Mouse (Mus musculus): ENCODE results near the gene Hdac1. TPM values are rescaled to one million over a fixed set of nuclear protein-coding genes. Genes with fewer than 3 reads are reported as not detected.

Gene Hdac1
- polyA plus RNA-seq, 1 experiment from 2014 or later, result 265 TPM

GRCm38 (mm10) chr4:129500607-129501566, 41.6 kb downstream of the Hdac1 start:
- Histone ChIP-seq H3K9ac (ENCODE audit: low read depth, low read length) (peak overlapping the region; percentile 68), H3K4me1 (ENCODE audit: control insufficient read depth, insufficient read depth, low read length) (peaks cover 17% of the 10 kb centered on the region; the same call in 1 of the 2 replicates), H3K36me3 (ENCODE audit: control insufficient read depth, insufficient read depth, low read length) (no peaks in the 10 kb centered on the region), H3K4me2 (replicated peaks; ENCODE audit: low read depth, low read length) (peak overlapping the region; percentile 59), H3K27ac (ENCODE audit: low read depth, low read length) (peak overlapping the region; percentile 87), H3K27me3 (ENCODE audit: control insufficient read depth, insufficient read depth, low read length) (no peaks in the 10 kb centered on the region), H3K4me3 (ENCODE audit: low read length) (peak overlapping the region; percentile 42), H3K9me3 (ENCODE audit: control insufficient read depth, low read length) (no peaks in the 10 kb centered on the region)
- under 1% methylated on average over 48 of the region's 49 CpGs for WGBS
- peak; percentile 94 for ATAC-seq (ENCODE audit: low FRiP score, low TSS enrichment)

- Histone ChIP-seq H3K4me3 (ENCODE audit: low read length) (peak overlapping the region; percentile 42), H3K27me3 (ENCODE audit: control insufficient read depth, insufficient read depth, low read length) (no peaks in the 10 kb centered on the region), H3K9me3 (ENCODE audit: control insufficient read depth, low read length) (no peaks in the 10 kb centered on the region), H3K9ac (ENCODE audit: low read depth, low read length) (peak overlapping the region; percentile 68; the same call in 1 of the 2 replicates), H3K4me2 (replicated peaks; ENCODE audit: low read depth, low read length) (peak overlapping the region; percentile 59), H3K4me1 (ENCODE audit: control insufficient read depth, insufficient read depth, low read length) (peaks cover 17% of the 10 kb centered on the region; the same call in 1 of the 2 replicates), H3K36me3 (ENCODE audit: control insufficient read depth, insufficient read depth, low read length) (no peaks in the 10 kb centered on the region), H3K27ac (ENCODE audit: low read depth, low read length) (peak overlapping the region; percentile 87)
- ATAC-seq (ENCODE audit: low FRiP score, low TSS enrichment), result no peak
- WGBS, result 78% methylated on average over 8 of the region's 8 CpGs
These were observed 42.5 kb downstream of the Hdac1 start for GRCm38 (mm10) chr4:129500017-129500416.

GRCm38 (mm10) chr4:129498941-129499340, 43.6 kb downstream of the Hdac1 start:
- no peaks in the 10 kb centered on the region for H3K36me3 ChIP-seq (ENCODE audit: control insufficient read depth, insufficient read depth, low read length)
- peaks cover 17% of the 10 kb centered on the region; the same call in 1 of the 2 replicates for H3K4me1 ChIP-seq (ENCODE audit: control insufficient read depth, insufficient read depth, low read length)
- ATAC-seq (ENCODE audit: low FRiP score, low TSS enrichment), result no peak
- no peaks in the 10 kb centered on the region for H3K27me3 ChIP-seq (ENCODE audit: control insufficient read depth, insufficient read depth, low read length)
- H3K27ac ChIP-seq (ENCODE audit: low read depth, low read length), result peak overlapping the region; percentile 62; the same call in 1 of the 2 replicates
- no peak overlapping the region for H3K9ac ChIP-seq (ENCODE audit: low read depth, low read length)
- H3K4me2 ChIP-seq (replicated peaks; ENCODE audit: low read depth, low read length), result no peak overlapping the region
- 45% methylated on average over 3 of the region's 3 CpGs for WGBS
- H3K4me3 ChIP-seq (ENCODE audit: low read length), result no peak overlapping the region
- H3K9me3 ChIP-seq (ENCODE audit: control insufficient read depth, low read length), result no peaks in the 10 kb centered on the region

GRCm38 (mm10) chr4:129496631-129497030, 45.9 kb downstream of the Hdac1 start:
- Histone ChIP-seq H3K27me3 (ENCODE audit: control insufficient read depth, insufficient read depth, low read length) (peaks cover under 1% of the 10 kb centered on the region), H3K4me2 (replicated peaks; ENCODE audit: low read depth, low read length) (no peak overlapping the region; the same call in 1 of the 2 replicates), H3K9ac (ENCODE audit: low read depth, low read length) (no peak overlapping the region), H3K4me3 (ENCODE audit: low read length) (no peak overlapping the region), H3K4me1 (ENCODE audit: control insufficient read depth, insufficient read depth, low read length) (peaks cover 21% of the 10 kb centered on the region; the same call in 1 of the 2 replicates), H3K9me3 (ENCODE audit: control insufficient read depth, low read length) (no peaks in the 10 kb centered on the region), H3K27ac (ENCODE audit: low read depth, low read length) (peak overlapping the region; percentile 76; the same call in 1 of the 2 replicates), H3K36me3 (ENCODE audit: control insufficient read depth, insufficient read depth, low read length) (no peaks in the 10 kb centered on the region)
- ATAC-seq (ENCODE audit: low FRiP score, low TSS enrichment), result no peak
- 34% methylated on average over 6 of the region's 6 CpGs for WGBS

GRCm38 (mm10) chr4:129495672-129496562, 46.6 kb downstream of the Hdac1 start:
- peaks cover 28% of the 10 kb centered on the region for H3K4me1 ChIP-seq (ENCODE audit: control insufficient read depth, insufficient read depth, low read length)
- H3K9ac ChIP-seq (ENCODE audit: low read depth, low read length), result no peak overlapping the region
- H3K4me2 ChIP-seq (replicated peaks; ENCODE audit: low read depth, low read length), result no peak overlapping the region; the same call in 1 of the 2 replicates
- H3K27me3 ChIP-seq (ENCODE audit: control insufficient read depth, insufficient read depth, low read length), result peaks cover 8% of the 10 kb centered on the region
- peak overlapping the region; percentile 62; the same call in 1 of the 2 replicates for H3K27ac ChIP-seq (ENCODE audit: low read depth, low read length)
- no peak for ATAC-seq (ENCODE audit: low FRiP score, low TSS enrichment)
- no peaks in the 10 kb centered on the region for H3K36me3 ChIP-seq (ENCODE audit: control insufficient read depth, insufficient read depth, low read length)
- H3K4me3 ChIP-seq (ENCODE audit: low read length), result no peak overlapping the region
- no peaks in the 10 kb centered on the region for H3K9me3 ChIP-seq (ENCODE audit: control insufficient read depth, low read length)
- 42% methylated on average over 16 of the region's 16 CpGs for WGBS

- 70% methylated on average over 6 of the region's 7 CpGs for WGBS
- H3K4me2 ChIP-seq (replicated peaks; ENCODE audit: low read depth, low read length), result no peak overlapping the region
- peaks cover 24% of the 10 kb centered on the region for H3K4me1 ChIP-seq (ENCODE audit: control insufficient read depth, insufficient read depth, low read length)
- H3K27me3 ChIP-seq (ENCODE audit: control insufficient read depth, insufficient read depth, low read length), result peaks cover 10% of the 10 kb centered on the region
- no peaks in the 10 kb centered on the region for H3K9me3 ChIP-seq (ENCODE audit: control insufficient read depth, low read length)
- no peak overlapping the region for H3K9ac ChIP-seq (ENCODE audit: low read depth, low read length)
- H3K27ac ChIP-seq (ENCODE audit: low read depth, low read length), result no peak overlapping the region
- no peak overlapping the region for H3K4me3 ChIP-seq (ENCODE audit: low read length)
- no peaks in the 10 kb centered on the region for H3K36me3 ChIP-seq (ENCODE audit: control insufficient read depth, insufficient read depth, low read length)
- ATAC-seq (ENCODE audit: low FRiP score, low TSS enrichment), result no peak
These were observed 47.8 kb downstream of the Hdac1 start for GRCm38 (mm10) chr4:129494681-129495080.

- H3K9me3 ChIP-seq (ENCODE audit: control insufficient read depth, low read length), result no peaks in the 10 kb centered on the region
- H3K27me3 ChIP-seq (ENCODE audit: control insufficient read depth, insufficient read depth, low read length), result peaks cover 10% of the 10 kb centered on the region
- H3K9ac ChIP-seq (ENCODE audit: low read depth, low read length), result peak within 1 kb of the TSS; percentile 42
- peaks cover 12% of the 10 kb centered on the region for H3K4me1 ChIP-seq (ENCODE audit: control insufficient read depth, insufficient read depth, low read length)
- 5% methylated on average over 70 of the region's 70 CpGs for WGBS
- peak; percentile 63 for ATAC-seq (ENCODE audit: low FRiP score, low TSS enrichment)
- peaks cover 31% of the 10 kb centered on the region for H3K36me3 ChIP-seq (ENCODE audit: control insufficient read depth, insufficient read depth, low read length)
- H3K27ac ChIP-seq (ENCODE audit: low read depth, low read length), result no peak within 1 kb of the TSS
- peak within 1 kb of the TSS; percentile 40 for H3K4me3 ChIP-seq (ENCODE audit: low read length)
- H3K4me2 ChIP-seq (replicated peaks; ENCODE audit: low read depth, low read length), result peak within 1 kb of the TSS; percentile 69
These were observed 51.3 kb downstream of the Hdac1 start, which contains the start of the genes Tssk3 and Fam229a for GRCm38 (mm10) chr4:129490972-129491880. Tssk3 (minus strand) TSS chr4:129491022. Fam229a (plus strand) TSS chr4:129491190.

GRCm38 (mm10) chr4:129481090-129481489, 61.4 kb downstream of the Hdac1 start:
- H3K4me3 ChIP-seq (ENCODE audit: low read length), result no peak overlapping the region
- H3K27me3 ChIP-seq (ENCODE audit: control insufficient read depth, insufficient read depth, low read length), result no peaks in the 10 kb centered on the region
- ATAC-seq (ENCODE audit: low FRiP score, low TSS enrichment), result no peak
- H3K4me1 ChIP-seq (ENCODE audit: control insufficient read depth, insufficient read depth, low read length), result no peaks in the 10 kb centered on the region
- H3K4me2 ChIP-seq (replicated peaks; ENCODE audit: low read depth, low read length), result no peak overlapping the region
- H3K9ac ChIP-seq (ENCODE audit: low read depth, low read length), result no peak overlapping the region
- WGBS, result 76% methylated on average over 1 of the region's 1 CpGs
- H3K36me3 ChIP-seq (ENCODE audit: control insufficient read depth, insufficient read depth, low read length), result peaks cover 57% of the 10 kb centered on the region
- no peak overlapping the region for H3K27ac ChIP-seq (ENCODE audit: low read depth, low read length)
- H3K9me3 ChIP-seq (ENCODE audit: control insufficient read depth, low read length), result no peaks in the 10 kb centered on the region
